Mouse (Mus musculus) right cerebral cortex, postnatal 14 days (tissue): ENCODE results near the gene Tnn.
A peak's percentile ranks its signal among the peaks of the same experiment; 100 is the strongest.

Source experiments
- DNase-seq: peaks from one replicate; pipeline ENCODE4 v3.0.0; 2022

Gene Tnn

GRCm38 (mm10) chr1:160043271-160043975 is 110.0 kb downstream of the Tnn start:
- DNase-seq: no peak

GRCm38 (mm10) chr1:160042351-160042750 is 111.0 kb downstream of the Tnn start:
- DNase-seq: no peak

DNA sequence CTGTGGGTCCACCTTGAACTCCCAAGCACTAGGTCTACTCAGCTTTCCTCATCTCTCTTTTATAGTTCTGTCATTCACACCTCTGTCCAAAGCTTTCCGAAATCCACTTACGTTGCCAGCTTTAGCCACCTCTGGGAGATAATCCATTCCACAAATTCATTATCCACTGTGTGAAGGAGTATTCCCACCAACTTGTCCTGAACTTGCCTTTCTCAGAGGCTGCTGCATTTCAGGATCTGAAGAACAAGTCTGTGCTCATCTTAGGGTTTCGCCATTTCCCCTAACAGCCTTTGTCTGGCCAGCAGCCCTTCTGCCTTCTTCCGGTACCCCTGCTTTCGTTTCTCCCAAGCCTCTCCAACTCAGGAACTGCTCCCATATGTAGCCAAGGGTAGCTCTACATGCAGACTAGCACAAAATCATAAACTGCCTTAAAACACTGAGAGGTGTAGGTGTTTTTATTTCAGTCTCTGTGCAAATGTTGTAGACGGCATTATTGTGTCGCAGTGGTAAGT is 112.1 kb downstream of the Tnn start:
- DNase-seq: no peak

GRCm38 (mm10) chr1:160039951-160040645 is 113.3 kb downstream of the Tnn start:
- no peak for DNase-seq

DNA sequence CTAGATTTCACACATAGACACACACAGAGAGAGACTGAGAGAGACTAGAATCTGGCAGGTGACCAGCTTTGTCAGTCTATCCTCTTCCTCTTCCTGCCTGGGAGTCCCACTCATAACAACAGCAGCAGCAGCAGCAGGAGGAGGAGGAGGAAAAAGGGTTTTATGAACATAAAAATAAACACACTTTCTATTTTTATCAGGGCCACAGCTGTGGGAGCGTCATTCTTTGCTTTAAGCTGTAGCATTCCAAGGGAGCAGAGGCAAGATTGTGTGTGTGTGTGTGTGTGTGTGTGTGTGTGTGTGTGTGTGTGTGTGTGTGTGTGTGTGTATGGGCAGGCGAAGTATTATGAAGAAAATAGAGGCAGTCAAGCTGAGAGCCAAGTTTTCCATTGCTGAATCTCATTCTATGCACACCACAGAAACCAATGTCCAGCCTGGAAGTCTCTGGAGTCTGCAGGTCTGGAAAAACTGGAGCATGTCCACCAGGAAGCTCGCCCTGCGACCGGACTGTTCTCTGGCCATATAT is 116.3 kb downstream of the Tnn start:
- DNase-seq: peak; percentile 24

DNA sequence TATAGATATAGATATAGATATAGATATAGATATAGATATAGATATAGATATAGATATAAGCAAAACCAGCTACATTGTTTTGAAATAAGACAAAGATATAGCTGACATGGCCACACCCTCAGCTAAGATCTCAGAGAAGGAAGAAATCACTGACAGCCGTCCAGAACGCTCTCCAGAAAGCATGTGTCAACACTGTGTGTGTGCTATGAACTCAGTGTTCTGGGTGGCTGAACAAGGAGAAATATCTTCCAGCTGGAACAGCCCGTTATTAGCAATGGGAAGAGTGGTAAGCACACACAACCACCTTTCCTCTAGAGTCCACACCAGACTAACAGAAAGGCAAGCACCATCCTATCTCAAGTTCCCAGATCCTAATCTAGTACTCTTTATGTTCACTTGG is 117.8 kb downstream of the Tnn start:
- no peak for DNase-seq
